Mouse (Mus musculus): ENCODE data around the gene Crygb.

GRCm38 (mm10) chr1:65119438-65119837 is 37.4 kb upstream of the Crygb start, which contains the start of gene Gm28845:
- TF ChIP-seq CEBPB (IDR thresholded peaks at IDR 0.05; ENCODE audit: low read depth) (no peak), MAX (IDR thresholded peaks at IDR 0.05) (no peak), CTCF (IDR thresholded peaks at IDR 0.05; ENCODE audit: control insufficient read depth, insufficient read depth, insufficient read length) (no peak)
